Mouse (Mus musculus) lung, postnatal 25 days (tissue): Measurements from ENCODE around the gene Fut7.
"Not testable (repeated sequence)": the region's sequence is repeated elsewhere in the genome, so short reads cannot be mapped to it uniquely, and the experiment has no call there.

ENCODE experiments used
- DNase-seq: peaks from one replicate; pipeline ENCODE4 v3.0.0; 2022; ENCODE audit warnings: low spot score

Gene Fut7

DNA sequence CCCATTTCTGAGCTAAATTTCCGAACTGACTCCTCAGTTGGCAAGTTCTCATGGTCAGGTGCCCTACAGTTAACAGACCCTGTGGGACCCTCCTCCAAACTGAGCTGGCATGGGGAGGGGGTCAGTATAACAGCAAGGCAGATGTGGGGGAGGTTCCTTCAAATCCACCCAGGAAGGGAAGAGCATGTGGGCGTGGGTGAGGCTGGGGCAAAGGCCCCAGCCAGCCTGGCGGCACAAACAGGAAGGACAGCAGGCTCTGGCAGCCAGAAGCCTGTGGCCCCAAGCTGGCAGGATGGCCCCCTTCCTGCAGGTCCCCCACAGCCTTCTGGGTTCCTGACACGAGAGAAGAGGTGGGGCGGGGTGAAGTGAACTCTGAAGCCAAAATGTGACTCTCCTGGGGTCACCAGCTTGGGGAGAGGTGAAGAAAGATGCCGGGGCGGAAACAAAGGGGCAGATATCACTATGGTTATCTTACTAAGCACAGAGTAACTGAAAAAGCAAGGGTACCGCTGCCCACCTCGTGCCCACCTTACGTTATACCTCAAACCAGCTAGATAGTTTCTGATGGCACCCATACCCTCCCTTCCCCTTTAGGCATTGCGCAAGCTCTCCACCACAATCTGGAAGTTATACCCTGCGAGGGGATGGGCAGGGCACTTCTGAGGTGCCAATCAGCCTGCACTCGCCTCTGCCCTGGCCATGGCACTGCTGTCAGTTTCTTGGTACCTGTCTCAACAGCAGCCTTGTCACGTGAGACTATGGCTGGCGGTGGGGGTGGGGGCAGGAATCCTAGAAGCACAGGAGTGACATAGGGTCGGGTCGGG lies at the start of gene Fut7:
TSS of gene Fut7 (plus strand) at position 681 of the 824 bp plus-strand sequence.
- peak; percentile 36 for DNase-seq

DNA sequence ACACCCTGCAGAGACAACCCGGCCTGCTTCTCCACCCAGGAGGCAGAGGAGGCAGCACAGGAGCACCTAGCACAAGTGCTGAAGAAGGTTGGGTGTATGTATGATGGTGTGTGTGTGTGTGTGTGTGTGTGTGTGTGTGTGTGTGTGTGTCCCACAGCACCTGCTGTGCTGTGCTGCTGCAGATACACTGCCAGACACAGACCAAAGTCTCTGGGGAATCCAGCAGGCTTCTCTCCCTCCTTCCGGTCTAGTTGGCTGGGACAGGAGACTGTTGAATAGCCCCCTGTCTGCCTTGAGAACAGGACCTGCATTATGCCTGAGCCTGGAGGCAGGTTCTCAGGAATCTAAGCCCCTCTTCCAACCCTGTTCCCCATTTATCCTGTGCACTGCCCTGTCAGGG lies 49.6 kb upstream of the Fut7 start:
- no peak for DNase-seq

DNA sequence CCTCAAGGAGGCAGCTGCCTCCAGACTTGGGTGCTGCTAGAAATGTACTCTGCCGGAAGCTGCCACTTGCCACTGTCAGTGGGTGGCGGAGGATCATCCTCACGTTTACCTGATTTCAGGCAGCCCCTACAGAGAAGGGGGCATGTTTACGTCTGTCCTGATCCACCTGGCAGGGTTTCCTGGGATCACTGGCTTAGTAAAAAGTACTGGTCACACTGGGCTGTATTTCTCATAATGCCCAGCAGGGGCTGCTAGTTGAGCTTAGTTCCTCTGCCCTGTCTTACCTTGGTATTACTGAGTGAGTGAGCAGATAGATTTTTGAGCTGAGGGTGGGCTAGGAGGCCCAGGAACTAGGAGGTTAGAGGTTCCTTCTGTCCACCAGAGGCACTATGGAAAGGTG lies 46.5 kb upstream of the Fut7 start:
- peak; percentile 46 for DNase-seq

DNA sequence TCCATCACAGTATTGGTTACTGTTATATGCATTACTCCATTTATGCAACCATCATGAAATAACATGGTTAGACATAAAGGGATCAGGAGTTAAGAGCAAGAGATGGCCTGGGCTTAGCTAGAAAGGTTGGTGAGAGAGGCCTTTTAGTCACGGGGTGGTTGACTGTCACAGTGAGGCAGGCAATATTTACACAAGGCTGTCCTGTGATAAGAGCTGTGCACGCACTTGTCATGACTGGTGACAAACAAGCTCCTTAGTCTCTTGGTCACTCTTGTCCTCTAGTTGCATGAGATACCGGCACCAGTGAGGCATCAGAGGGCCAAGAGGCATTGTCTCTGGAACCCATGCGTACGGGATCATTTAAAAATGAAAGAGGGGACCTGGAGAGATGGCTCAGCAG lies 38.6 kb upstream of the Fut7 start:
- DNase-seq, result no peak

DNA sequence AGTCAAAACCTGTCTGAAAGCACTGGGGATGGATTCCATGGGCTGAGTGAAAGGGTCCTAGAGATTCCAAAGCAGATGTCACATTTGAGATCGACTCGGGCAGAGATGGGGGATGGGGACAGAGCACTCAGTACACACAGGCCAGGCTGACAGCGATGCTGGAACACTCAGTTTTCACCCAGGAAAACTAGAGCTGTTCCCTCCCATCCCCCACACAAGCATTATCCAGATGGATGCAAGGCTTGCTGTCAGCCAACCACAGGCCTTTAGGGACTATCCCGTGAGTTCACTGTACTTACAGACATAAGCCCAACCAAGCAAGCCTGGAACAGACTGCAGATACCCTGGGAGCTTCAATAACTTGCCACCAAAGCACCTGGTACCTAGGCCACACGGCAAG lies 31.8 kb upstream of the Fut7 start:
- no peak for DNase-seq

DNA sequence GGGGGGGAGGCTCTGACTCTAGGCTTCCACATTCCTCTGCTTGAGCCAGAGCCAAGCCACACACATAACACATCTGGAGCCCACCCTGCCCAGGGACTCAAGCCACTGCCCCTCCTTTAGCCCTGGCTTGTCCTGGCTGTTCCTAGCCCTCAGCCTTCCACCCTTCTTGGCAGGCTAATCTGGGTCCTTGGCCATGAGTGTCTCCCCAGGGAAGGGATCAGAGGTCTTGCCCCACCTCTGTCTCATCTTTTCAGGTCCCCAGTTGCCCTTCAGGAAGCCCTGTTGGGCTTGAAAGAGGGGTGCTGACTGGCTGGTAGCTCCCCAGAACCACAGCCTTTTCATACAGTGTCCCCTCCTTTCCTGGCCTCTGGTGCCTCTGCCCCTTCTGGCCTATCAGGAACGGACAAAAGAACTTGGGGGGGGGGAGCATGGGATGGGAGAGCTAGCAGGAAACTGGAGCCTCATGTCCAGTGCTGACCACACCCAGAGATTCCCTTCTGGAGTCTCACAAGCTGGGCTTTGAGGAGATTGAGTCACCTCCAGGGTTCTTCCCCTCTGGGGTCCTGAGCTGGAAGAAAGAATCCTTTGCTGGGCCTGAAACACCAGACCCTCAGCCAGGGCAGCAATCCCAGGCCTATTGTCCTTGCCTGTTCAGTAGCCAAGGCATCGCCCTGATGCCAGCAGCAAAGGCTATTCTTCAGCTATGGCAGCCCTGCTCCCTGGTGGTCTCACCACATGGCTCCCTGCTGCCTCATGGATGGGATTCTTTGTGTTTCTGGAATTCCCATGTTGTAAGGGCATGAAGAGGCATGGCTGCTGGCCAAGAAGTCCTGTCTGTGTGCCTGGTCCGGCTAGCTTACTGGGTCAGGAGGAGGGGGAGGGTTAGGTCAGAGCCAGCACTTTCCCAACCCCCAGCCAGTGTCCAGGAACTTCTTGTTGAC lies 28.5 kb upstream of the Fut7 start:
- no peak for DNase-seq

DNA sequence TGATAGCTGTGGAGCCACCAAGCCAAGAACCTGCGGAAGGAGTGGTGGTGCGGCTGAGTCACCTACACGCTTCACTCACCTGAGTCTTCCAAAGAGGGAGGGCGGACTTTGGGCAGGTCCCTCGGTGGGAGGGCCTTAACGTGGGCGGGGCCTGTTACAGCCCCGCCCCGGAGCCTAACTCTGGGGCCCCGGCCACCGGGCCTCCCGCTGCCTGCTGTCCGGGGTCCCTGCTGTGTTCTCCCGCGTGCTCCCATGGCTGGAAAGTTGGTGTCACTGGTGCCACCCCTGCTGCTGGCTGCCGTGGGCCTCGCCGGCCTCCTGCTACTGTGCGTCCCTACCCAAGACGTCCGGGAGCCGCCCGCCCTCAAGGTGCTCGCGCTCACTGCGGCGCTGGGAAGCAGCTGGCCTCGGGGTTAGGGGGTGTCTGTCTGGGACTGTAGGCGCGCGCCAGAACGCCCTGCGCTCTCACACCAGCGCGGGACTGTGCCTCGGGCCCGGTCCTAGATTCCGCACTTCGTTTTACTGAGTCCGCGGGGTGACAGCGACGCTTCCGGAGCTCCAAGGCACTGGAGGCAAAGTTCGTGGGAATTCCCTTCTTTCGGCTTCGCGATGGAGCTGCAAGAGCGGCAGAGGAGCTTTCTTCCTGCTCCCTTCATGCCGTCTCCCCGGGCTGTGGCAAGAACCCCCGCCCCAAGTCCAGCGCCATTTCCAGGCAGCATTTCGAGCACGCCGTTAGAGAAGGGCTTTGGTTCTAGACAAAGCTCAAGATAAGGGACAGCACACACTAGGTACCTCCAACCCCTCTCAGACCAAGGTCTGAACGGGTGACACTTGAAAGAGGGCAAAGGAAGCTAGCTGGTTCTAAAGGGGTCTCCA lies 27.1 kb upstream of the Fut7 start, which contains the start of gene Entpd2:
TSS of gene Entpd2 (plus strand) at position 154 of the 876 bp plus-strand sequence.
- DNase-seq, result no peak

DNA sequence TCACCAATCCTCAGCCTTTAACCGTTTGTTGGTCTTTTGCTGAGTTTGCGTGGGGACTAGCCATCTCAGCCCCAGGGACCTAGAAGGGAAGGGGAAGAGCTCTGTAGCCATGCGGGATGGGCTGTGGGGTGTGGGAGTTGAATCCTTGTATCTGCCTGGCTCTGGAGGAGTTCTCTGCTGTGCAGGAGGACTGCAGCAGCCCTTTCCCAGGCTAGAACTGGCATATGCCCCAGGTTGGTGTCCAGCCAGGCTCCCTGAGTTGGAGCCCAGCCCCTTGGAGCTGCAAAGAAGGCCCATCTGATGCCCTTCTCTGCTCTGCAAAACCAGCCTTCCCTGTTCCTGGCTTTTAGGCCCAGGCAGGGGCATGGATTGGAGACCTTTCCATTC lies 26.5 kb upstream of the Fut7 start:
- no peak for DNase-seq

DNA sequence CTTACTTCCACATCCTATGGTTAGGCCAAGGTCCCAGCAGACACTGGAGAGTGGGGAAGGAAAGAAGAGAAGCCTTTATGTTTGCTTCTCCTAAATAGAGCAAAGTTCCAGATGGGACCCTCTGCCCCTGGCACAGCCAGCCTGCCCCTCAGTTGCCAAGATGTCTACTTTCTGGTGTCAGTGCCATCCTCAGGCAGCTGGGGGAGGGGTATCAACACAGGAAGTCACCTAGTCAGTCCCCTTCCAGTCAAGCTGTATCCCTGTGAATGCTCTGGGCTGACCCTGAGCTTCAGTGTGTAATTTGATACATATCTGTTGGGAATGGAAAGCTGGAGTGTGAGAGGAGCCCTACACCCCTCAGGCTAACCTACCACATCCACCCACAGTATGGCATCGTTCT lies 26.1 kb upstream of the Fut7 start:
- no peak for DNase-seq

DNA sequence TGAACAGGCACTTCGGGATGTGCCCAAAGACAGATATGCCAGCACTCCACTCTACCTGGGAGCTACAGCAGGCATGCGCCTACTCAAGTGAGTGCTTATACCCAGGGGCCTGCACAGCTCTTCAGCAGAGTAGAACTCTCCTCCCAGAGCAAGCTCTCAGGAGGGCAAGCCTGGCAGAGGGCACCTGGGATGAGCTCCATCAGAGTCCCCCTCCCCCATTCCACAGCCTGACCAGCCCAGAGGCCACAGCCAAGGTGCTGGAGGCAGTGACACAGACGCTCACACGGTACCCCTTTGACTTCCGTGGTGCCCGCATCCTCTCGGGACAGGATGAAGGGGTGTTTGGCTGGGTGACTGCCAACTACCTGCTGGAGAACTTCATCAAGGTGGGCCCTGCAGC lies 25.0 kb upstream of the Fut7 start:
- no peak for DNase-seq

DNA sequence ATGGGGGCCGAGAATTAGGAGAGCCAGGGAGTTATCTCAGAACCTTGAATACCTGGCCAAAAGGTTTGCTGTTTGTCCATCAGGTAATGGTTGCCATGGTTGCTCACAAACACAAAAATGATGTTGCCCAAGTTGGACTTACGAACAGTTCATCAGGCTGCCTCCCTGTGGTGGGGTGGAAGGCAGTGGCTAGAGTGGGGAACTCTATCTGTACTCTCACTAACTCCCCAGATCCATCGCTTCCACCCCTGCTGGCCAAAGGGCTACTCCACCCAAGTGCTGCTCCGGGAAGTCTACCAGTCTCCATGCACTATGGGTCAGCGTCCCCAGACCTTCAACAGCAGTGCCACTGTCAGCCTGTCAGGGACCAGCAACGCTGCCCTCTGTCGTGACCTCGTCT lies 24.0 kb upstream of the Fut7 start, which contains the start of gene Npdc1:
TSS of gene Npdc1 (plus strand) at position 301 of the 400 bp plus-strand sequence.
- DNase-seq, result no peak

DNA sequence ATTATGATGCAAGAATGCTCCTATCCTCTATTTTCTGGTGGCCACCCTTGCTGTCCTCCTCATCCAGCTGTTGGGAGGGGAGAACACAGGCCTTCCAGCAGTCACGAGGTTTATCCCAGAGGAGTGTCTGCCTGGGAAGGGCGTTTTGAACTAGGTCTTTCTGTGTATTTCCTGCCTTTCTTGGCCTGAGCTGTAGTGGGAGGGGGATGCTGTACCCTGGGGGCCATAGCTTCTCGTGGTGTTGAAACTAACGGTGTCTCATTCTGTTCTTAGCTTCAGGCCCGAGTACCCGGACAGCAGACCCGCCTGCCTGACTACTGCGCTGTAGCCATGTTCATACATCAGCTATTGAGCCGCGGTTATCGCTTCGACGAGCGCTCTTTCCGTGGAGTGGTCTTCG lies 22.8 kb upstream of the Fut7 start:
- DNase-seq, result no peak

DNA sequence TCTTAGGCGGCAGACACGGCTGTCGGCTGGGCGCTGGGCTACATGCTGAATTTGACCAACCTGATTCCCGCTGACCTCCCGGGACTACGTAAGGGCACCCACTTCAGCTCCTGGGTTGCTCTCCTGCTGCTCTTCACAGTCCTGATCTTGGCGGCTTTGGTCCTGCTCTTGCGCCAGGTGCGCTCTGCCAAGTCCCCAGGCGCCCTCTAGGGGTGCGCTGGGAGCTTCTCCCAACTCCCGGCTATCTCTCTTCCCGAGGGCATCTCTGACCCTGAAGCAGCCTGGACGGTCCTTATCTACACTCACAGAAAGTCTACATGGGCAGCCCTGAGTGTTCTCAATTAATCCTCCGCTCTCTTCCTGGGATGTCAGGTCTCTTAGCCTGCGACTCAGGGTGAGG lies 22.3 kb upstream of the Fut7 start:
- peak; percentile 65 for DNase-seq

DNA sequence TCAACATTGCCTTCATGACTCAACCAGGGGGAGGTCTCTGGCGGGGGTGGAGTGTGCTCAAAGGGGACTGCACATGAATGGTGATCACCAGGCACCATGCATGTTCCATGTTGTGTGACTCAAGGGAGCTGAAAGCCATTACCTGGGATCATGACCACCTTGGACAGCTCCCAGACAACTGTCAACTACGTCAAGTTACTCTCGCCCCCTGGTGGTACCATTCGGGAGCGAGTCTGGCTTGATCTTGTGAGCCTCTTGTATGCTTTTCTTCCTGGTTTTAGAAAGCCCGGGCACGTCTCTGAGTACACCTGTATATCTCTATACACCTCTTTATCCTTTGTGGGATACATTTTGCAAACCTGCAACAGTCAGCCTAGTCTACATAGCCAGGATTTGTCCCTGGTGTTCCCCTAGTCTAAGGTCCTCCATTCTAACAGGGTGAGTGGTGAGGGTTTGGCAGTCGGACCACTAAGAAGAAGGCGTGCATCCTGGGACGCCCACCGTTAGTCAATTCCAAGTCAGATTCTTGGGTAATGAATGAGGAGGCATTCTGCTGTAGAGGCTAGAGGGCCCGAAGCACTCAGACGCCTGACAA lies 20.6 kb upstream of the Fut7 start:
- peak; percentile 76 for DNase-seq

DNA sequence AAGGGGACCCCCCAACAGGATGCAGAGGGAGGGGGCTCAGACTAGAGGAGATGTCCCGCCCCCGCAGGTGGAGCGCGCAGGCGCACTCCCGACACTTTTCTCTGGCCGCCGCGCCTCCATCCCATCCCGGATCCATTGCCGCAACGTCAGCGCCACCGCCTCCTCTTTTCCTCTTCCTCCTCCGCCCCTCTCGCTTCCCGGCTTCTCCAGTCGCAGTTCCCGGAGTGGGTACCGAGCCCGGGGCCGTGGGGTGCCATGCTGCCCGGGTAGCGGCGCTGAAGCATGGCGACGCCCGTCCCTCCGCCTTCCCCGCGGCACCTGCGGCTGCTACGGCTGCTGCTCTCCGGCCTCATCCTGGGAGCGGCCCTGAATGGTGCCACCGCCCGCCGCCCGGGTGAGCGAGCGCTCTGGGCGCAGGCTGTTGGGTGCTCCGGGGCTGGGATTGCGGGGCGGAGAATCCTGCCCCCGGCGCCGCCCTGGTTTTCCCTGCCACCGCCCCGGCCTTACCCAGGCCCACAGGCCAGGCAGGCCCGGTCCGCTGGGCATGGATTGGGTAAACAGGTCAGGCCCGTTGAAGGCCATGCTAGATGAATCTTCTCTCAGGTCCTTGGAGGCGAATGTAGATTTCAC lies 20.0 kb upstream of the Fut7 start:
- peak; percentile 71 for DNase-seq

DNA sequence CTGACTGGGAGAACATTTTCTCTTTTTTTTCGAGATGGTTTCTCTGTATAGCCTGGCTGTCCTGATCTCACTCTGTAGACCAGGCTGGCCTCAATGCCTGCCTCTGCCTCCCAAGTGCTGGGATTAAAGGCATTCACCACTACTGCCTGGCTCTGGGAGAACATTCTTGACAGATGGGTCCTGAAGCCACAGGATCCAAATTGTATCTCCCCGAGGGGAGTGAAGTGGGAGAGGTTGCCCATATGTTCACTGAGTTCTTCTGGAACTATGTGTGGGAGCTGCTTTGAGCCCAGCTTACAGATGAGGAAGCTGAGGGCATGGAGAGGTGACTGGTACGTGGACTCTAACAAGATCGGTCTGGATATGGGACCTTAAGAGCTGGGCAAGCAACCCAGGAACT lies 19.1 kb upstream of the Fut7 start:
- DNase-seq, result no peak

DNA sequence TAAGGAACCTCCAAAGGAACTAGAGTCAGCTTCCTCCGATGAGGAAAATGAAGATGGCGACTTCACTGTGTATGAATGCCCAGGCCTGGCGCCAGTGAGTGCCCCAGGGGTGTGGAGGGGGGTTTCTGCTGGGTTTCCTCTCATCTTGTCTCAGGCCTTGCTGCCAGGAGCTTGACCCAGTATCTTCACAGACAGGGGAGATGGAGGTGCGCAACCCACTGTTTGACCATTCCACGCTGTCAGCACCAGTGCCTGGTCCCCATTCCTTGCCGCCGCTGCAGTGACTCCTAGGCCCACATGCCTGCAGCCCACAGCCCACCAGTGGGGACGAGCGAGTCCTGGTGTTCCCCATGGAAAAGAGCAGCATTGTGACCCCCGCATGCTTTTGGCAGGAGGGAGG lies 14.2 kb upstream of the Fut7 start:
- no peak for DNase-seq

DNA sequence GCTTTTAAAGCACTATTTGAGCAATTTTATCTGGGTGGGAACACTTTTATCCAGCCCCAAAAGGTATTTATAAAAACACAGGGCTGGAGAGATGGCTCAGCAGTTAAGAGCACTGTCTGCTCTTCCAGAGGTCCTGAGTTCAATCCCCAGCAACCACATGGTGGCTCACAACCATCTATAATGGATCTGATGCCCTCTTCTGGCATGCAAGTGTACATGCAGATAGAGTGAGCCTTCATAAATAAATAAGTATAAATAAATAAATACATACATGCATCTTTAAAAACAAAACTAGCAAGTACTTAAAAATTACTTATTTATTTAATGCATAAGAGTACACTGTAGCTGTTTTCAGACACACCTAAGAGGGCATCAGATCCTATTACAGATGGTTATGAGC lies 9.6 kb upstream of the Fut7 start:
- not testable (repeated sequence) for DNase-seq

DNA sequence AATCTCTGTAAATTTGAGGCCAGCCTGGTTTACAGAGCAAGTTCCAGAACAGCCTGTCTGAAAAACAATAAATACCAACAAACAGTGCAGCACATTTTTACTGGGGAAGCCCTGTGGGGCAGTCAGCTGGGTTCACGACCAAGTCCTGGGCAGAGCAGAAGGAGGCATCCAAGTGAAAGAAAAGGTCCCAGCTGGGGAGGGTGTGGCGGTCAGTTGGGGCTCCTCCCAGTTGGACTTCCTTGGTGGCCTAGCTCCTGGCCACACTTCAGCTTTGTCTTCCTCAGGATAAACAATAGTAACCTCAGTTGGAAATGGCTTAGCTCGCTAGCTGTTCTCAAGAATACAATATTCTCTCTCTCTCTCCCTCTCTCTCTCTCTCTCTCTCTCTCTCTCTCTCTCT lies 5.6 kb upstream of the Fut7 start:
- DNase-seq, result no peak

DNA sequence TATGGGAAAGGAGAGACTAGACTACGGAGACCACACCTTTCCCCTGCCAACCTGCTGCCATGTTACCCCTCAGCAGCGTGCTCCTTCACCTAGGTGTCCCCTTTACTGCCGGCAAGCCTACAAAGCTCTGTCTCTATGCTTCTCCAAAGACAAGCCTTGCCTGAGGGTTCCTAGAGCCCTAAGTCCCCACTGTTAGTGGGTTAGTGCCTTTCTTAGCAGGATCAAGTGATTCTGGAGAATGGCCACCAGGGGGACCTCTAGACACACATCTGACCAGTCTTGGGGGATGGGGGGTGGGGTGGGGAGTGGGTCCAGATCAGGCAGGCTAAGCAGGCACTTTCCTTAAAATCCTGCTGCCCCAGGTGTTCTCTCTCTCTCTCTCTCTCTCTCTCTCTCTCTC lies 1.2 kb upstream of the Fut7 start:
- DNase-seq, result peak; percentile 26

DNA sequence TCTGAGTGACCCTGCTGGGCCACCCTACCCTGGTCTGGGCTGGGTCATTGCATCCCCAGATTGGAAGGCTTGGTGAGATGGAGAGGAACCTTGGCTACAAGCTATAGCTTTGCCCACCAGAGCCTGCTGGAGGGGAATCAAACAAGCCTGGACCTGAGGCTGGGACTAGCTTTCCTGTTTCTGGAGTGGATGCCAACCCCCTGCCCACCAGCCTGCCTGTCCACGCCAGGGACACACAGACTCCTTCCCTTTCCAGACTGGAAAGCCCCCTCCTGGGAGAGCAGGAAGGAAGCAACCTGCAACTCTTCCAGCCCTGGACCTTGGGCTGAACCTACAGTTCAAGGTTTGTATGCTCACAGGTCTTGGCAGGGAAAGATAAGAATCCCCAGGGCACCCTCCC lies 559 bp downstream of the Fut7 start:
- no peak for DNase-seq
